Mouse (Mus musculus): ENCODE results near the gene Unc5b.

DNA sequence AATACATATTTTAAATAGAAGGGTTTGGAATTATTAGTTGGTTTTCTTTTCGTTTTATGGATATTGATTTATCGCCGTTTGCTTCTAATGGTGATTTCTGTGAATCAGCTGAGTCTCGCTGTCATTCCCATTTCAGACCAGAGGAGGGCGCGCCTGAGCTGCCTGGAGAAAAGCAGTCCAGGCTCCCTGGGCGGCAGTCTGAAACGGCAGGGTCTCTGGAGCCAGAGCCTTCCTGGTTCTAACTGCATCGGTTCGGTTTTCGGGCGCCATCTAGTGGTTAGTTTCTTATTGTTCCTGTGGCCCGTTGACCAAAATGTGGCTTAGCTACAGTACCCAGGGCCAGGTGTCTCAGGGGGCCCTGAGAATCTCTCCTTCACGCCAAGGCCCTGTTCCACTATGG is 71.0 kb downstream of the Unc5b start:
- no peak for TF ChIP-seq GATA1 (IDR thresholded peaks at IDR 0.05; ENCODE audit: low read length)
- TF ChIP-seq TAL1 (IDR thresholded peaks at IDR 0.05; ENCODE audit: low read length), result no peak

Measured in erythroblast, embryonic 14.5 days (primary cell).